Mouse (Mus musculus): ENCODE measurements around the gene Hmx2. TPM values are rescaled to one million over a fixed set of nuclear protein-coding genes. Genes with fewer than 3 reads are reported as not detected.

Hmx2 gene
- polyA plus RNA-seq, 1 experiment from 2014 or later, result 1.4 TPM

DNA sequence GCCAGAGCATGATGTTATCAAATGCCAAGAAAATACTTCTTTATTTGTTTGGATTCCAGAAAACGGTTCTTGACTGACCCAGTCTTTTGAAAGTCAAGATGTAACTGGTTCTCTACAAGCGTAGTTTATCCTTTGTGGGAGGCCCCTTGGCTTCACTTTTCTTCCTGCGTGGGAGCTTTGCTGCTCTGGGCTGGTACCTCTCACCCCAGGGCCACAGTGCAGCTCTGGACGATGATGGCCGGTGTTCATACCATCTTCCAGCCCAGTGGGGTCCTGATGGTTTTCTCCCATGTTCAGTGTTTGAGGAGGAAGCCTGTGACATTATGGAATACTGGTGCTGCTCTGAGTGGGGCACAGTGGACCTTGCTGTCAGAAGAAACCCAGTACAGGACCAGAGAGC lies 1.1 kb upstream of the Hmx2 start:
- H3K9ac ChIP-seq, result no peak overlapping the region
- H3K27ac ChIP-seq, result no peak overlapping the region
- WGBS, result 3% methylated on average over 5 of the region's 5 CpGs
- H3K4me2 ChIP-seq, result no peak overlapping the region
- ATAC-seq (ENCODE audit: insufficient read depth, low FRiP score, low read depth), result no peak
- no peaks in the 10 kb centered on the region for H3K9me3 ChIP-seq
- no peak overlapping the region for H3K4me3 ChIP-seq (replicated peaks)
- H3K4me1 ChIP-seq, result peaks cover 16% of the 10 kb centered on the region
- H3K27me3 ChIP-seq (replicated peaks), result peaks cover 94% of the 10 kb centered on the region
- H3K36me3 ChIP-seq, result no peaks in the 10 kb centered on the region

DNA sequence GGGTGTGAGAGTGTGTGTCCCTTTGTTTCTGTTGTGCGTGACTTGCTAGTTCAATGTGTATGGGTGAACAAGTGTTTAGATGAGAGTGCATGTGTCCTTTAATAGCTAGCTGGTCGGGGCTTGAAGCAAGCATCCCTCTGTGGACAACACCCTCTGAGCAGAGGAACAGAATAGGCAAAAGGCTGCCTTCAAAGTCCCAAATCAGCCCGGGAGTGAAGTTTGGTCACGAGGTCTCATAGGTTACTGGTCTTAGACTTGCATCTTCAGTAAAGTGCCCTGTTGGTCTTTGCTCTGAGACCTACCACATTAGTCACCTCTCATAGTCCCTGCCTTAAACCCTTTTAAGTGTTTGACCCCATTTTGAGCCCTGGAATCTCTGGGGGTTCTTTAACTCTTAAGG lies 2.9 kb downstream of the Hmx2 start:
- Histone ChIP-seq H3K9ac (no peak overlapping the region), H3K27ac (no peak overlapping the region), H3K4me3 (replicated peaks) (no peak overlapping the region), H3K27me3 (replicated peaks) (peaks cover 95% of the 10 kb centered on the region), H3K4me1 (peaks cover 20% of the 10 kb centered on the region), H3K36me3 (no peaks in the 10 kb centered on the region), H3K4me2 (no peak overlapping the region), H3K9me3 (no peaks in the 10 kb centered on the region)
- 3% methylated on average over 4 of the region's 4 CpGs for WGBS
- ATAC-seq (ENCODE audit: insufficient read depth, low FRiP score, low read depth), result no peak

DNA sequence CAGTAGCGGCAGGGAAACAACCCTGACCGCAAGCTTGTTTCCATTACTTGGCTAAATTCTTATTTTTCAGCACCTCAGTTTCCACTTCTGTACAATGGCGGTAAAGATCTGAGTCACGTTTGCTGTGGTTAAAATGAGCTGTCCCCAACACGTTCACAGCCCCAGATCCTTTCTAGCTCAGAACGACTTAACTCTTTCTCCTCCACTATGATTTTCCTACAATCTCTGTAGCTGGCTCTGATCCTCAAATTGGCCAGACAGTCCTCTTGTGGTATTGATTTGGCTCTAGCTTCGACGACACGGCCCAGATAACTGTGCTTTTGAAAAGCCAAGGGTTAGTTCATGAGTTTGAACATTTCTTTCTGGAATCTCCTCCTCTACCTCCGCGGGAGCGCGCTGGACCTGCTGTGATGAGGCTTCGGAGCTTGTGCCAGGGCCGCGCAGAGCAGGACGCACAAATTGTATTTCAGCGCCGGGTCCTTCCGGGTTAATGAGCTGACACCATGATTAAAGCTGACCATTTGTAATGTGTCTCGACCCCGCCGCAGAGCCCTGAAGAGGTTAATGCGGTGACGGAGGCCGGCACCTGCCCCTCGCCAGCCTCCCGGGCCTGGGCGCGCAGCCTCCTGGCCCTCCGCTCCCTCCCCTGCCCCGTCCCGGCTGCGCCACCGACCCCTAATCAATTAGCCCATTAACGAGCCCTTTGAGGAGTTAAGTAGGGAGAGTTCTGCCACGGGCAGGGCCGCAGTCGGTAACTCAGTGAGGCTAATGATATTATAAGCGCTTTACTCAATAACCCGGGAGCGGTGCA lies 3.6 kb downstream of the Hmx2 start:
- Histone ChIP-seq H3K36me3 (no peaks in the 10 kb centered on the region), H3K9me3 (no peaks in the 10 kb centered on the region), H3K27me3 (replicated peaks) (peaks cover 95% of the 10 kb centered on the region), H3K4me3 (replicated peaks) (0 out of 2 replicates have a peak overlapping the region, but pooled peaks have one; percentile 1), H3K9ac (no peak overlapping the region), H3K4me1 (peaks cover 20% of the 10 kb centered on the region), H3K4me2 (no peak overlapping the region), H3K27ac (no peak overlapping the region)
- WGBS, result 2% methylated on average over 42 of the region's 42 CpGs
- no peak for ATAC-seq (ENCODE audit: insufficient read depth, low FRiP score, low read depth)

DNA sequence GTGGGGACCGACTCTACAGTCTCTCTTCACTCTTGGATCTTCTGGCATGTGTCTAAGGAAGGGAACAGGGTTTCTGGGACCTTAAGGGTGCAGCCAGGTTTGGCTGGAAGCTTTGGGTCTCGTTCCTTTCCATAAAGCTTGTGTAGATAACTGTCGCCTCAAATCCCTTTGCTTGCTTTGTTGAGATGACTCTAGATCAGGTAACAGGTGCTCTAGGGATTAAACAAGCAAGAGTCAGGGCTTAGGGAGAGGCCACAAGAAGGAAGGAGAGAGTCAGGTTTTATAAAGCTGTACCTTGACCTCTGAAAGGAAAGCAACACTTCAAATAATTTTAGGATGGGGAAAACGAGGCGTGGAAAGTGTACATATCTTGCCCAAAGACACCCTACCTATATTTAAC lies 4.2 kb downstream of the Hmx2 start:
- no peak for ATAC-seq (ENCODE audit: insufficient read depth, low FRiP score, low read depth)
- Histone ChIP-seq H3K27ac (no peak overlapping the region), H3K27me3 (replicated peaks) (peaks cover 96% of the 10 kb centered on the region), H3K9ac (no peak overlapping the region), H3K4me2 (no peak overlapping the region), H3K4me3 (replicated peaks) (no peak overlapping the region), H3K9me3 (no peaks in the 10 kb centered on the region), H3K36me3 (no peaks in the 10 kb centered on the region), H3K4me1 (peaks cover 20% of the 10 kb centered on the region)
- WGBS, result under 1% methylated on average over 5 of the region's 5 CpGs

DNA sequence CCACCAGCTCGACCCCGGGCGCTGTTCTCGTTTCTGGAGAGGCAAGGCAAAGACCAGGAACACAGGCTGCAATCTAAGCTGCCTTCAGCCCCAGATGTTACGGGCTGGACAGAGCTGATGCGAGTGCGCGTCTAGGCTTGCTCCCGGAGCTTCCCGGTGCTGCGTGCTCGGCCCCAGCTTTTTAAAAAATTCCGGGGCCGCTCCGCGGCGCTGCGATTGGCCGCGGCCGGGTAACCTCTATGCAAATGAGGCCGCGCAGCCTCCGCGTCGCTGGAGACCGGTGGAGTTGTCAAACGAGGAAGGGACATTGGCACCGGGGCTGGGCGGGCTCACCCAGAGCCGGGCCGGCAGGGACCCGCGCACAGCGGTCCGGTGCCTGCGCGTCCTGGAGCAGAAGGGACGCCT lies 5.2 kb downstream of the Hmx2 start:
- no peaks in the 10 kb centered on the region for H3K9me3 ChIP-seq
- H3K27ac ChIP-seq, result no peak overlapping the region
- H3K4me3 ChIP-seq (replicated peaks), result peak overlapping the region; percentile 31
- H3K36me3 ChIP-seq, result no peaks in the 10 kb centered on the region
- H3K4me2 ChIP-seq, result peak overlapping the region; percentile 56
- peak; percentile 63 for ATAC-seq (ENCODE audit: insufficient read depth, low FRiP score, low read depth)
- H3K27me3 ChIP-seq (replicated peaks), result peaks cover 94% of the 10 kb centered on the region
- WGBS, result under 1% methylated on average over 39 of the region's 39 CpGs
- H3K4me1 ChIP-seq, result peaks cover 20% of the 10 kb centered on the region
- H3K9ac ChIP-seq, result no peak overlapping the region

DNA sequence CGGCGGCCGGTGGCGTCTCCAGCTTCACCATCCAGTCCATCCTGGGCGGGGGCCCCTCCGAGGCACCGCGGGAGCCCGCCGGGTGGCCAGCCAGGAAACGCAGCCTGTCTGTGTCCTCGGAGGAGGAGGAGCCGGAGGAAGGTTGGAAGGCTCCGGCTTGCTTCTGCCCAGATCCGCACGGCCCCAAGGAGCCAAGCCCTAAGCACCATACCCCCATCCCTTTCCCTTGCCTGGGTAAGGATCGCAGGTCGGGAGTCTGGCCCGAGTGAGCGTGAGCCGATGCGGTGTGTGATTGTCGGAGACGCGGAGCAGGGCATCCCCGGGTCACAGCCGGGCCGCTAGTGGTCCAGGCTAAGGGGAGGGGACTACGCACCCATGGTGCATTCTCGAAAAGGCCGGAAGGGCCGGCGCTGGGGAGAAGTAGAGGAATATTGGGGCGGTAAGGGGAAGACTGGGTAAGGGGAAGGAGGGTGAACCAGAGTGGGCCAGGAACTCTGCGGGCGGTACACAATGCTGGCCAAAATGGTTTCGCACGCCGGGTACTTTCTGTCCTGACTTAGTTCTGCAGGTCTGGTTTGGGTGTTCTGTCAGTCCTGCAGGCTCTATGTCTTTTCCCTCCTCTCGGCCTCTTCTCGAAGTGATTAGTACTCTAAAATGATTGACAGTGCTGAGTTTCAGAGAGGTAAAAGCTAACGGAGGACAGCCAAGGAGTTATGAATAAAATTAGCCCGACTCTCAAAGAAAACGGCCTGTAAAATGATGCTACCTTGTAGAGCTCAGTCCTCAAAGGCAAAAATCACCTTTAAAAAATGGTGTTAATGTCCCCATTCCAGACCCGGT lies 6.0 kb downstream of the Hmx2 start:
- no peak overlapping the region for H3K9ac ChIP-seq
- ATAC-seq (ENCODE audit: insufficient read depth, low FRiP score, low read depth), result peak; percentile 8; the same call in 1 of the 2 replicates
- H3K4me3 ChIP-seq (replicated peaks), result peak overlapping the region; percentile 31
- 1% methylated on average over 45 of the region's 45 CpGs for WGBS
- peak overlapping the region; percentile 56 for H3K4me2 ChIP-seq
- peaks cover 20% of the 10 kb centered on the region for H3K4me1 ChIP-seq
- H3K36me3 ChIP-seq, result no peaks in the 10 kb centered on the region
- H3K9me3 ChIP-seq, result no peaks in the 10 kb centered on the region
- no peak overlapping the region for H3K27ac ChIP-seq
- peaks cover 91% of the 10 kb centered on the region for H3K27me3 ChIP-seq (replicated peaks)

DNA sequence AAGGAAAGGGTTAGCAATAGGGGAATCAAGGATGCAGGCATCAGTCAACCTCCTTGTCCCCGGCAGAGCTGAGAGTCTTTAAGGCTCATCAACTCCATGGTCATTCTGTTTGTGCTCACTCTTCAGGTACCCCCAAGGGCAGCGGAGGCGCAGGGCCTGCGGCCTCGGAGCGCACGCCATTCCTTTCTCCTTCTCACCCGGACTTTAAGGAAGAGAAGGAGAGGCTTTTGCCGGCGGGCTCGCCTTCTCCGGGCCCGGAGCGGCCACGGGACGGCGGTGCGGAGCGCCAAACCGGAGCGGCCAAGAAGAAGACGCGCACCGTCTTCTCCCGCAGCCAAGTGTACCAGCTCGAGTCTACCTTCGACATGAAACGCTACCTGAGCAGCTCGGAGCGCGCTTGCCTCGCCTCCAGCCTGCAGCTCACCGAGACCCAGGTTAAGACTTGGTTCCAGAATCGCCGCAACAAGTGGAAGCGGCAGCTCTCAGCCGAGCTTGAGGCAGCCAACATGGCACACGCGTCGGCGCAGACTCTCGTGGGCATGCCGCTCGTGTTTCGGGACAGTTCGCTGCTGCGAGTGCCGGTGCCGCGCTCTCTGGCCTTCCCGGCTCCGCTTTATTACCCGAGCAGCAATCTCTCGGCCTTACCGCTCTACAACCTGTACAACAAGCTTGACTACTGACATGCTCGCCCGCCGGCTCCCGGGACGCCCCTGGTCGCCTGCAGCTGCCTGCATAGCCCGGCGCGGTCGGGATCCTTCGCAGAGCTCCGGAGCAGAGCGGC lies 6.9 kb downstream of the Hmx2 start:
- no peaks in the 10 kb centered on the region for H3K9me3 ChIP-seq
- H3K4me1 ChIP-seq, result peaks cover 20% of the 10 kb centered on the region
- no peak for ATAC-seq (ENCODE audit: insufficient read depth, low FRiP score, low read depth)

DNA sequence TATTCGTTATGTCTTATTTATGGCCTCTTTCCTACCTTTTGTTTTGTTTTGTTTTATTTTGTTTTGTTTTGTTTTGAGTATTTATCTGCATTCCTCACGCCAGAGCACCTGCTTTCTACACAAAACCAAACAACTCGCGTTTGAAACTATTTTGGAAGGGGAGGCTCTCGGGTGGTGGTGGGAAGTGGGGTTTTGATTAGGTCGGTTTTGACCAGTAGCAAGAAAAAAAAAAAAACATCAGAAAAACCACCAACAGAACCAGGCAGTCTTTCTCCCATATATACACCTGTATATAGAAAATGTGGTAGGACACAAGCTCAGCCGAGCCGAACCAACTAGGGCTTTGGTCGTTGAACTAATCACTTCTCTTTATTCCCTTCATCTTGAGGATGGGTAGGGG lies 7.5 kb downstream of the Hmx2 start:
- no peak overlapping the region for H3K9ac ChIP-seq
- H3K36me3 ChIP-seq, result no peaks in the 10 kb centered on the region
- WGBS, result 1% methylated on average over 9 of the region's 9 CpGs
- H3K4me2 ChIP-seq, result no peak overlapping the region; the same call in 1 of the 2 replicates
- H3K27me3 ChIP-seq (replicated peaks), result peaks cover 76% of the 10 kb centered on the region
- H3K9me3 ChIP-seq, result no peaks in the 10 kb centered on the region
- H3K27ac ChIP-seq, result no peak overlapping the region
- no peak for ATAC-seq (ENCODE audit: insufficient read depth, low FRiP score, low read depth)
- H3K4me1 ChIP-seq, result peaks cover 20% of the 10 kb centered on the region
- no peak overlapping the region; the same call in 1 of the 2 replicates for H3K4me3 ChIP-seq (replicated peaks)

More for the DNA sequence above, 6.9 kb downstream of the Hmx2 start:
- 1% methylated on average over 68 of the region's 68 CpGs for WGBS
- no peak overlapping the region for H3K9ac ChIP-seq
- peak overlapping the region; percentile 36 for H3K4me2 ChIP-seq
- H3K27ac ChIP-seq, result no peak overlapping the region
- H3K36me3 ChIP-seq, result no peaks in the 10 kb centered on the region
- peak overlapping the region; percentile 15 for H3K4me3 ChIP-seq (replicated peaks)
- peaks cover 83% of the 10 kb centered on the region for H3K27me3 ChIP-seq (replicated peaks)

DNA sequence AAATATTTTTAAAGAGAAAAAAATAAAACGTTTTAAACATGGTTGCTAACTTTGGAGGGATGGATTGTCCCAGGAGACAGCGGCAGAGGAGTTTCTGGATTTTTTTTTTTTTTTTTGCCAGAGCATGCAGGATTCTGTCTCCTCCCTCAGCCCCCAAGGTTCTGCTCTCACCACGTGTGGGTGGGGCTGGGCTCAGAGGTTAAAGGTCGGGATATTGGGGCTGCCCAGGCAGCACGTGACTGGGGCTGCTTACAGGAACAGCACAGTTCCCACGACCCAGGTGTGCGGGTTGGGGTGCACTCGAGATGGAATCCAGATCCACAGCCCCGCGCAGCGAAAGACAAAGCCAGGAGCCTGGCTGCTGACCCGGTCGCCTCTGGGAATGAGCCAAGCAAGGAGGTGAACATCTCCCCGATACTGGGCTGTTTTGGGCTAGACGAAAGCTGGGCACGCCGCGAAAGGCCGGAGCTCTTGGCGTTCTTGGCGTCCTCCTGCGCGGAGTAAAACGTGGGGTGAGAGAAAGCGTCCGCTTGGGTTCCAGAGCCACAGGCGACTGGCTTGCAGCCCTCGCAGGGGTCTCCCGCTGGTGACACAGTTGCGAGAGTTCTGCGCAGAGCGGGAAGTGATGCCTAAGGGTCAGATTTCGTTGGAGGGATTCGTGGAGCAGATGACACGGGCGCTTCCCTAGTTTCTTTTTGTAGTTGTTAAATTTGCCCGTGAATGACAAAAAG lies 8.1 kb downstream of the Hmx2 start:
- Histone ChIP-seq H3K27me3 (replicated peaks) (peaks cover 70% of the 10 kb centered on the region), H3K27ac (no peak overlapping the region), H3K4me2 (peak overlapping the region; percentile 16; the same call in 1 of the 2 replicates), H3K9me3 (no peaks in the 10 kb centered on the region), H3K9ac (no peak overlapping the region), H3K4me3 (replicated peaks) (peak overlapping the region; percentile 17; the same call in 1 of the 2 replicates), H3K36me3 (no peaks in the 10 kb centered on the region), H3K4me1 (peaks cover 20% of the 10 kb centered on the region)
- 1% methylated on average over 37 of the region's 37 CpGs for WGBS
- no peak for ATAC-seq (ENCODE audit: insufficient read depth, low FRiP score, low read depth)

DNA sequence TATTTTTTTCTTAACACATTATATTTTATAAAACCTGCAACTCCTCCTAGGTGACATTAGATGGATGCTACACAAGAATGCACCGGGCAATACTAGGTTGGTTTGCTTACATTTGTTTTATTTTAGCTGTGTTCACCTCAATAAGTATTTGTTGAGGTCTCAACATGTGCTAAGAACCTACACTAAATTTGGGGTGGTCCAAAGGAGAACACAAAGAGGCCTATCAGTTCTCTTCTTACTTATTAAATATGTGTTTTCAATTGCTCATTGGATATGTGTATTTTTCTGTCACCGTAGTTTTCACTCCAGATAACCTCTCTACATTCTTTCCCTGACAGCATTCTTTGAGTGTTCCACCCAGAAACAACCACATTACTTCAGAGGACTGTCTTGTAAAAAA lies 9.2 kb downstream of the Hmx2 start:
- ATAC-seq (ENCODE audit: insufficient read depth, low FRiP score, low read depth), result no peak
- Histone ChIP-seq H3K27me3 (replicated peaks) (peaks cover 60% of the 10 kb centered on the region), H3K4me2 (no peak overlapping the region)

More for the DNA sequence above, 9.2 kb downstream of the Hmx2 start:
- WGBS, result 30% methylated on average over 2 of the region's 2 CpGs
- Histone ChIP-seq H3K4me3 (replicated peaks) (no peak overlapping the region), H3K27ac (no peak overlapping the region), H3K4me1 (peaks cover 20% of the 10 kb centered on the region), H3K9me3 (no peaks in the 10 kb centered on the region), H3K9ac (no peak overlapping the region), H3K36me3 (peaks cover under 1% of the 10 kb centered on the region; the same call in 1 of the 2 replicates)

Measured in stomach, embryonic 15.5 days (tissue).